Mouse (Mus musculus): ENCODE measurements around the gene Nrxn3. TPM values are rescaled to one million over a fixed set of nuclear protein-coding genes. Genes with fewer than 3 reads are reported as not detected.

Nrxn3 gene
- polyA plus RNA-seq, 1 experiment = 0.19 TPM

DNA sequence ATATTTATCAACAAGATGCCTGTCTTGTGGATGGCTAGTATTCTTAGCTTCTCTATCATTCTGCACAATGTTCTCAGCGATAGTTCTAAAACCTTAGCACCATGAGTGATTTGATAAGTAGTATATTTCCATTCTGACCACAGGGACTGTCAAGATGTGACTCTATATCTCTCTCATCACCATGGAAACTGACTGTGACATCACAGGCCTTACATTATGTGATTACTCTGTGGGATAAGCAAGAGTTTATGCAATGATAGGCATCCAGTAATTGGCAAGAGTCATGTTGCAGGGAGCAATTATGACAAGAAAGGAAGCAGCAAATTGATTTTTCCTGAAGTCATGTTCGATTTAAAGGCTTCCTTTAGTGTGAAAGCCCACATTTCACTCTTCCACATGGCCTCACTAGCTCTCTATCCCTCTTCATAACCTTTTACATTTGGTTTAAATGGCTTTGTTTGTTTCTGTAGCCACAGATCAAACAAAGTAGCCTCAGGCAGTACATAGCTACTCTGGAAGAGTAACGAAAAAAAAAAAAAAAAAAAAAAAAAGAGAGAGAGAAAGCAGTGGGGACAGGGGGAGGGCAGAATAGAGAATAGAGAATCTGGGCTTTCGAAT, 532.7 kb downstream of the Nrxn3 start:
- DNase-seq = no peak
- no peak for TF ChIP-seq CTCF (IDR thresholded peaks at IDR 0.05; ENCODE audit: borderline replicate concordance, control insufficient read depth, extremely low read depth, insufficient read depth, low read length, poor library complexity)
- no peak for TF ChIP-seq POLR2A (IDR thresholded peaks at IDR 0.05; ENCODE audit: control insufficient read depth, extremely low read depth, insufficient read depth, low read length, poor library complexity)
- H3K36me3 ChIP-seq (ENCODE audit: control insufficient read depth, insufficient read depth, low read length) = no peaks in the 10 kb centered on the region
- no peaks in the 10 kb centered on the region for H3K27me3 ChIP-seq (ENCODE audit: control insufficient read depth, insufficient read depth, low read length)
- 74% methylated on average over 4 of the region's 4 CpGs for WGBS
- no peaks in the 10 kb centered on the region for H3K4me1 ChIP-seq (replicated peaks; ENCODE audit: control insufficient read depth, insufficient read depth, low read length)
- no peak overlapping the region for H3K27ac ChIP-seq (ENCODE audit: control insufficient read depth, insufficient read depth, low read length)
- no peak overlapping the region for H3K4me3 ChIP-seq (ENCODE audit: control insufficient read depth, insufficient read depth, low read length)

DNA sequence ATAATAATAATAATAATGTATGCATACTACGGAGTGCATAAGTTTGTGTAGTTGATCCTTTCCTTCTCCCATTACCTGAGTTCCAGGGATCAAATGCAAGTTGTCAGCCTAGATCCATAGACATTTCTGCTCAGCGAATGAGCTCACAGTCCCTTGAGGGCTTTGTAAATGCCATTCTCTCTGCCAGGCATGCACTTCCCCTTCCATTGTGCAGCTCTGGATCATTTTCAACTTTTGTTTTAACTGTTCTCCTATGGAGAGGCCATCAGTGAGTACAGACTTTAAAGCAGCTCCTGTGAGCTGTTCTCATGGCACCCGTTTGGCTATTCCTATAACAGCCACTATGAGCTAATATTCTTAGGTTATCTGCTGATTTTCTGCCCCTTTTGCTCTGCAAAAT, 536.2 kb downstream of the Nrxn3 start:
- no peak for DNase-seq
- H3K27ac ChIP-seq (ENCODE audit: control insufficient read depth, insufficient read depth, low read length) = no peak overlapping the region
- TF ChIP-seq CTCF (IDR thresholded peaks at IDR 0.05; ENCODE audit: borderline replicate concordance, control insufficient read depth, extremely low read depth, insufficient read depth, low read length, poor library complexity) (no peak), POLR2A (IDR thresholded peaks at IDR 0.05; ENCODE audit: control insufficient read depth, extremely low read depth, insufficient read depth, low read length, poor library complexity) (no peak)
- H3K4me1 ChIP-seq (replicated peaks; ENCODE audit: control insufficient read depth, insufficient read depth, low read length) = no peaks in the 10 kb centered on the region
- 94% methylated on average over 3 of the region's 3 CpGs for WGBS
- H3K27me3 ChIP-seq (ENCODE audit: control insufficient read depth, insufficient read depth, low read length) = no peaks in the 10 kb centered on the region
- no peak overlapping the region for H3K4me3 ChIP-seq (ENCODE audit: control insufficient read depth, insufficient read depth, low read length)
- H3K36me3 ChIP-seq (ENCODE audit: control insufficient read depth, insufficient read depth, low read length) = no peaks in the 10 kb centered on the region

DNA sequence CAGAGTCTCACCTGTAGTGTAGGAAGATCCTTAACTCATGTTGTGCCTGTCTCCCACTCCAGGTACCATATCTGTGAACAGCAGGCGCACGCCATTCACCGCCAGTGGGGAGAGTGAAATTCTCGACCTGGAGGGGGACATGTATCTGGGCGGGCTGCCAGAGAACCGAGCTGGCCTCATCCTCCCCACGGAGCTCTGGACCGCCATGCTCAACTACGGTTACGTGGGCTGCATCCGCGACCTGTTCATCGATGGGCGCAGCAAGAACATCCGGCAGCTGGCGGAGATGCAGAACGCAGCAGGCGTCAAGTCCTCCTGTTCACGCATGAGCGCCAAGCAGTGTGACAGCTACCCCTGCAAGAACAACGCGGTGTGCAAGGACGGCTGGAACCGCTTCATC, 537.4 kb downstream of the Nrxn3 start:
- DNase-seq = no peak
- Histone ChIP-seq H3K36me3 (ENCODE audit: control insufficient read depth, insufficient read depth, low read length) (no peaks in the 10 kb centered on the region), H3K27me3 (ENCODE audit: control insufficient read depth, insufficient read depth, low read length) (no peaks in the 10 kb centered on the region), H3K4me3 (ENCODE audit: control insufficient read depth, insufficient read depth, low read length) (no peak overlapping the region), H3K27ac (ENCODE audit: control insufficient read depth, insufficient read depth, low read length) (no peak overlapping the region), H3K4me1 (replicated peaks; ENCODE audit: control insufficient read depth, insufficient read depth, low read length) (no peaks in the 10 kb centered on the region)
- 87% methylated on average over 24 of the region's 24 CpGs for WGBS
- TF ChIP-seq POLR2A (IDR thresholded peaks at IDR 0.05; ENCODE audit: control insufficient read depth, extremely low read depth, insufficient read depth, low read length, poor library complexity) (no peak), CTCF (IDR thresholded peaks at IDR 0.05; ENCODE audit: borderline replicate concordance, control insufficient read depth, extremely low read depth, insufficient read depth, low read length, poor library complexity) (no peak)

DNA sequence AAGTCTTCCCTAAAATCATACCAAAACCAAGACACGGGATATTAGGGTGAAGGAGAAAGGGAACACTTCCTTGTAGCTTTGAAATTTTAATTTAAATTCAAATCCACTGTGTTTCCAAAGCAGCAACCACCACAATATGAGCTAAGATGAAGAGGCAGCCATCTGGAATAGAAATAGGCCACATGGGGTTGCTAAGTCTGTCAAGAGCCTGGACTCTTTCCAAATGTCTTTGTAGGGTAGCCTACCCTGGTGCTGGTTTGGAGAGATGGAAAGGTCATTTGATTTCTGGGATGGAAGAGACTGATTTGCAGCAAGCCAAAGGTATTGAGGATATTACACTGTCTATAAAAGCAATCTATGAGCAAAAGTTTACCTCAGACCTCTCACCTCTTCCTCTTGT, 539.6 kb downstream of the Nrxn3 start:
- WGBS = 79% methylated on average over 1 of the region's 1 CpGs
- TF ChIP-seq CTCF (IDR thresholded peaks at IDR 0.05; ENCODE audit: borderline replicate concordance, control insufficient read depth, extremely low read depth, insufficient read depth, low read length, poor library complexity) (no peak), POLR2A (IDR thresholded peaks at IDR 0.05; ENCODE audit: control insufficient read depth, extremely low read depth, insufficient read depth, low read length, poor library complexity) (no peak)
- Histone ChIP-seq H3K4me1 (replicated peaks; ENCODE audit: control insufficient read depth, insufficient read depth, low read length) (no peaks in the 10 kb centered on the region), H3K36me3 (ENCODE audit: control insufficient read depth, insufficient read depth, low read length) (no peaks in the 10 kb centered on the region), H3K27ac (ENCODE audit: control insufficient read depth, insufficient read depth, low read length) (no peak overlapping the region), H3K4me3 (ENCODE audit: control insufficient read depth, insufficient read depth, low read length) (no peak overlapping the region), H3K27me3 (ENCODE audit: control insufficient read depth, insufficient read depth, low read length) (no peaks in the 10 kb centered on the region)
- DNase-seq = no peak

DNA sequence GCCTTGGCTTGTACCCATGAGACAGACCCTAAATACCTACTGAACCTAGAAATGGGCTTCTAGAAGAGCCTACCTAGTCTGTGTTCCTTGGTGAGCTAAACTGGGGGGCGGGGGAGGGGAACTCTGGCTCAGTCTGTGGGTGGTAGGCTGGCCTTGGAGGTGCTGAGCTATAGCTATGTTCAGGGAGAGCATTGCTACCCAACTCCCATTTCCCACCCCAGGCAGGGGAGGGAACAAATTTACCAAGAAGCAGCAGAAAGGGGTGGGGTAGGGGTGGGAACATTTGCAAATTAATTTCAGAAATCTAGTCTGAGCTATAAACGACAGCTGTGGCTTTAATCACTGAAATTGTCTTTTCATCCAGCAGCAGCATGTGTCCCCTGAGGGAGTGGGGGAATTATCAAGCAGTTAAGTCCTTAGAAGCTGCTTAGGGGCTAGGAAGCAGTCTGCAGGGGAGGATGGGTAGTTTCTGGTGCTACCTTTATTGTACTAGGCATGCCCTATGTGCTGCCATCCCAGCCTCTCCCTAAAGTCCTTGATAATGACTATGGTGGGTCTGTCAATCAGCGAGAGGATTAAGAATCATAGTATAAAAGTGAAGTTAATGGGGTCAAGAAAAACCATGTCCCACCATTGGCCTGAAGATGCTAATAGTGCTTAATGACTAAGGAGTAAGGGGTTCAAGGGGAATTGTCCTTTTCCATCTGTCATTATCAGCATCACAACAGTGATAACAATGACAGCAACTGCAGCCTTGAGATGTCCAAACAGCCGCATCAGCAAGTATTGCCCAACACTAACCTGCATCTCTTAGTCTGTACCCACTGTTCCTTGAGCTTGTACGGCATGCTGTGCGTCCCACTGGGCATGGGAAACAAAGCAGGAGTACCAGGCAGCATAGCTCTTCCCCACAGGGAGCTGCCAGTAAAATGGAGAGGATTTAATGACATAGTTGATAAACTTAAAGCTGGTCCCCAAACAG, 560.0 kb downstream of the Nrxn3 start:
- no peak overlapping the region for H3K4me3 ChIP-seq (ENCODE audit: control insufficient read depth, insufficient read depth, low read length)
- WGBS = 78% methylated on average over 6 of the region's 6 CpGs
- no peak for DNase-seq
- no peaks in the 10 kb centered on the region for H3K27me3 ChIP-seq (ENCODE audit: control insufficient read depth, insufficient read depth, low read length)
- no peaks in the 10 kb centered on the region for H3K36me3 ChIP-seq (ENCODE audit: control insufficient read depth, insufficient read depth, low read length)
- no peak overlapping the region for H3K27ac ChIP-seq (ENCODE audit: control insufficient read depth, insufficient read depth, low read length)
- TF ChIP-seq POLR2A (IDR thresholded peaks at IDR 0.05; ENCODE audit: control insufficient read depth, extremely low read depth, insufficient read depth, low read length, poor library complexity) = no peak
- no peak for TF ChIP-seq CTCF (IDR thresholded peaks at IDR 0.05; ENCODE audit: borderline replicate concordance, control insufficient read depth, extremely low read depth, insufficient read depth, low read length, poor library complexity)
- H3K4me1 ChIP-seq (replicated peaks; ENCODE audit: control insufficient read depth, insufficient read depth, low read length) = no peaks in the 10 kb centered on the region

DNA sequence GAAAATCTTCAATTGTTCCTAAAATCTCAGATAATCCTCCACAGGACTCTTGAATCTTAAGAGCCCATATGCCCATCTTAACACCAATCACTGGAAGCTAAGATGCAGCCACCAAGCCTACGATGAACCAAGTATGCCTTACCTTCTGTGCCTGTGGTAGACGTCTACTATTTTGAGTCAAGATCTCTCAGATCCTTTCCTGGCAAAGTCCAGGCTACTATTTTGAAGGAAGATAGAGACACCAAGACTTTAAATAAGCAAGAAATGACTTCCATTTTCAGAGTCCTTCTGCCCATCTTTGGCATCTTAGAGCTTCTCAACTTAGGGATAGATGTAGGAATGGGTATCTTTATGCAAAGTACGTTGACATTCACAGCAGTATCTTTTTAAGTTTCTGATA, 561.7 kb downstream of the Nrxn3 start:
- no peak overlapping the region for H3K4me3 ChIP-seq (ENCODE audit: control insufficient read depth, insufficient read depth, low read length)
- DNase-seq = no peak
- 90% methylated on average over 3 of the region's 3 CpGs for WGBS
- H3K36me3 ChIP-seq (ENCODE audit: control insufficient read depth, insufficient read depth, low read length) = no peaks in the 10 kb centered on the region
- H3K4me1 ChIP-seq (replicated peaks; ENCODE audit: control insufficient read depth, insufficient read depth, low read length) = no peaks in the 10 kb centered on the region
- H3K27ac ChIP-seq (ENCODE audit: control insufficient read depth, insufficient read depth, low read length) = no peak overlapping the region
- no peaks in the 10 kb centered on the region for H3K27me3 ChIP-seq (ENCODE audit: control insufficient read depth, insufficient read depth, low read length)
- no peak for TF ChIP-seq POLR2A (IDR thresholded peaks at IDR 0.05; ENCODE audit: control insufficient read depth, extremely low read depth, insufficient read depth, low read length, poor library complexity)
- TF ChIP-seq CTCF (IDR thresholded peaks at IDR 0.05; ENCODE audit: borderline replicate concordance, control insufficient read depth, extremely low read depth, insufficient read depth, low read length, poor library complexity) = no peak

Measured in thymus, adult 2 months (tissue).